Mouse (Mus musculus) thymus, adult 2 months (tissue): Measurements from ENCODE around the gene 5730596B20Rik.

Experiments used
- CTCF ChIP-seq: fragments of 200-500 bp; IDR thresholded peaks from 2 replicates; pipeline ENCODE4 v1.5.1; 2012; ENCODE audit warnings: mild to moderate bottlenecking, control low read depth, low read length, moderate library complexity, borderline replicate concordance; ENCODE audit not compliant: control insufficient read depth, poor library complexity, insufficient read depth; ENCODE audit errors: extremely low read depth
- POLR2A ChIP-seq: fragments of 200-500 bp; IDR thresholded peaks from 2 replicates; pipeline ENCODE4 v1.6.1; 2012; ENCODE audit warnings: mild to moderate bottlenecking, low read length, control low read depth, moderate library complexity; ENCODE audit not compliant: control insufficient read depth, poor library complexity, insufficient read depth; ENCODE audit errors: extremely low read depth

- TF ChIP-seq CTCF (no peak), POLR2A (no peak)
These were observed 1.8 kb downstream of the 5730596B20Rik start for GRCm38 (mm10) chr6:52178918-52179665.
